Mouse (Mus musculus) retina, postnatal 7 days (tissue): ENCODE data around the gene Slc50a1.

Experiments used
- DNase-seq: peaks from one replicate; pipeline ENCODE4 v3.0.0-alpha.2; 2012; ENCODE audit warnings: low read depth, low spot score

Slc50a1 gene

DNA sequence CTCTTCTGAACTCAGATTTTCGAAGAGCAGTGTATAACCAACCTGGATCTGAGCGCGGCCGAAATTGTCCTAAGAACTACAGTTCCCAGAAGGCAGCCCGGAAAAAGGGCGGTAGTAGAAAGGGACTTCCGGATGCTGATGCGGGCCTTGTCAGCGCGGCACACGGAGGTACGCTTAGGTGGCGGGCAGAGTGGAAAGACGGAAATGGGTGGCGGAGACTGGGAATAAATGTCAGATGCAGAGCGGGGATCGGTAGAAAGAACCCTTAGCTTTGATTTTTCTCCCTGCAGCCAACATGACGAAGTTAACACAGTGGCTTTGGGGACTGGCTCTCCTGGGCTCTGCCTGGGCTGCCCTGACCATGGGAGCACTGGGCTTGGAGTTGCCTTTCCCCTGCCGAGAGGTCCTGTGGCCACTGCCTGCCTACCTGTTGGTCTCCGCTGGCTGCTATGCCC lies 3.9 kb downstream of the Slc50a1 start:
- no peak for DNase-seq

DNA sequence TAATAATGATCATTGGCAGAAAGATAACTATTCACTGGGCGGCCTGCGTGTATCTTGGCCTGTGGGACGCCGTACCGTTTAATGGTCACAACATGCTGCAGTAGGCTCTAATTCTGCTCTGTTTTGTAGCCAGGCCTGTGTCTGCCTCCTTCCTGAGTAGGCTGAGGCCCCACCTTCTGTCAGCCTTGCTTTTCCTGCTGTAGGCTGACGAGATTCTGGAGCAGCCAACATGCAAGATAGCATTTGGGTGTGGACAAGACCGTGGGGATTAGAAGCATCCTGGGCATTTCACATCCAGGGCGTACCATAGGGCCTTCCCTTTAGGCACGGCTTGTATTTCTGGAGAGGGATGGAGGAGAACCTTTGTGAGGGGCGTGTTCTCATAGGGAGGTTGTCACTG lies 8.0 kb downstream of the Slc50a1 start:
- DNase-seq, result no peak

GRCm38 (mm10) chr3:89260211-89260610 lies 10.2 kb downstream of the Slc50a1 start:
- no peak for DNase-seq

DNA sequence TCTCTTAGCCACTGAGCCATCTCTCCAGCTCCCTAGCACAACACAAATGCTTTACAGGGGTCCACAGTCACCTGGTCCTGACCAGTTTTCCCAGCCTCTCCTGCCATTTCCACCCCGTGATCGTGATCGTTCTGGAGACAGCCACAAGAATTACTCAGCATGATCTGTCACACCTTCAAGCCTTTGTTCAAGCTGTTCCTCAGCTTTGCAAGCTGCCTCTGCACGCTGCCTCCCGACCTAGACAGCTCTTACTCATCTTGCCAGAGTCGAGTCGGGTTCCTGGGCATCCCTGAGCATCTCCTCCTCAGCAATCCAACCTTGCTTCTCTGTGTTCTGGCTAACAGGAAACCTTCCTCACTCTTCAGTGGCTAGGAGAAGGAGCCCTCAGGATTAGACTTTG lies 11.3 kb downstream of the Slc50a1 start, which contains the start of gene Dpm3:
TSS of gene Dpm3 (plus strand) at position 283 of the 400 bp plus-strand sequence.
- no peak for DNase-seq

DNA sequence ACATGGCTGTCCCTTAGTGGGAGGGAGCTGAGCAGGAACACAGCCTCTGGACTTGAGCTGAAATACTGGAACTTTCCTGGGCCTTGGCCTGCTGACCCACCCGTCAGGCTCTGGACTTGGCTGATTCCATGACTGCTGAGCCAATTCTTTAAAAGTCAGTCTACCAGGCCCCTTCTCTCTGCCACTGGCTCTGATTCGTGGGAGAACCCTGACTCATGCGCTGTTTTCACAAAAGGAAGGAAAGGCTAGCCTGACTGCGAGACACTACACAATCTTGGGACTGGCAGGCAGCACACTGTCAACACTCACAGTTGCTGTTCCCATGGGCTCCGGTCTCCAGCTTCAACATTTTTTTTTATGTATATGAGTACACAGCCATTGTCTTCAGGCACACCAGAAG lies 14.2 kb downstream of the Slc50a1 start:
- DNase-seq, result no peak

DNA sequence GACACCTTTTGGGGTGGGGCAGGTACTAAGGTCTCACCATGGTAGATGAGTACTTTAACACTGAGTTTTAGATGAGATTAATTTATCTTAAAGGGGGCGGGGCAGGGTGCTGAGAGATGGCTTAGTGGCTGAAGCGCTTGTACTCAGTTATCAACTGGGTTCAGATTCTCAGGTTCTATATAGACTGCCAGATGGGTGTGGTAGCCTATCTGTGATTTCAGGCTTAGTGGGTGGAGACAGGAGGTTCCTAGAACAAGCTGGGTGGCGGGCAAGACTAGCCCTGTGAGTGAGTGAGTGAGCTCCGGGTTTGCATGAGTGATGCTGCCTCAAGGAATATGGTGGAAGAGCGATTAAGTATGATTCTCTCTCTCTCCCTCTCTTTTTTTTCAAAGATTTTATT lies 15.4 kb downstream of the Slc50a1 start:
- DNase-seq, result no peak

GRCm38 (mm10) chr3:89251365-89251895 lies 18.9 kb downstream of the Slc50a1 start:
- DNase-seq, result no peak

DNA sequence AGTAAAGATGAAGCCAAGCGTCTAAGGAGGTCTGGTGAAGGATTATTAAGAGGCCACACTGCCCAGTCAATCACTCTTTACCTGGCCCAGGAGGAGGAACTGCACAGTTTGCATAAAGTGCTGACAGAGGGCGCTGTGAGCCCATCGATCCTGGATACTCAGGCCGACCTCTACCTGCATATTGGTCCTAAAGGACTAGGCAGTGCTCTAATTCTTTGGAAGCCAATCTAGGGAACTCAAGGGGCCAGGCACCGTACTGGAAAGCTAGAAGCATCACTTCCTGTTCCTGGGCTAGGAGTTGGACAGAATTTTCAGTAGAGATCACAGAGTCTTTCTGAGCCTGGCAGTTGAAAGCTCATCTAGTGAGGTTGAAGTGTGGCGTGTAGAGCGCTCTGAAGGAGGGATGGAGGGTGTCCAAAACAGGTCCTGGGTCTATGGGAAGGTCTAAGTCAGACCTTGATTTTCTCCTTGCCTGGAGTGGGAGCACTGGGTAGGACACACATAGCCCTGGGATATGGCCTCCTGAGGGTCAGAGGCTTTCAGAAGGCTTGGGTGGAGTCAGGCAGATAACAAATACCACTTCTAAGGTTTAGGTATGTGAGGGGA lies 19.8 kb downstream of the Slc50a1 start:
- no peak for DNase-seq

GRCm38 (mm10) chr3:89247466-89247865 lies 22.9 kb downstream of the Slc50a1 start:
- no peak for DNase-seq

DNA sequence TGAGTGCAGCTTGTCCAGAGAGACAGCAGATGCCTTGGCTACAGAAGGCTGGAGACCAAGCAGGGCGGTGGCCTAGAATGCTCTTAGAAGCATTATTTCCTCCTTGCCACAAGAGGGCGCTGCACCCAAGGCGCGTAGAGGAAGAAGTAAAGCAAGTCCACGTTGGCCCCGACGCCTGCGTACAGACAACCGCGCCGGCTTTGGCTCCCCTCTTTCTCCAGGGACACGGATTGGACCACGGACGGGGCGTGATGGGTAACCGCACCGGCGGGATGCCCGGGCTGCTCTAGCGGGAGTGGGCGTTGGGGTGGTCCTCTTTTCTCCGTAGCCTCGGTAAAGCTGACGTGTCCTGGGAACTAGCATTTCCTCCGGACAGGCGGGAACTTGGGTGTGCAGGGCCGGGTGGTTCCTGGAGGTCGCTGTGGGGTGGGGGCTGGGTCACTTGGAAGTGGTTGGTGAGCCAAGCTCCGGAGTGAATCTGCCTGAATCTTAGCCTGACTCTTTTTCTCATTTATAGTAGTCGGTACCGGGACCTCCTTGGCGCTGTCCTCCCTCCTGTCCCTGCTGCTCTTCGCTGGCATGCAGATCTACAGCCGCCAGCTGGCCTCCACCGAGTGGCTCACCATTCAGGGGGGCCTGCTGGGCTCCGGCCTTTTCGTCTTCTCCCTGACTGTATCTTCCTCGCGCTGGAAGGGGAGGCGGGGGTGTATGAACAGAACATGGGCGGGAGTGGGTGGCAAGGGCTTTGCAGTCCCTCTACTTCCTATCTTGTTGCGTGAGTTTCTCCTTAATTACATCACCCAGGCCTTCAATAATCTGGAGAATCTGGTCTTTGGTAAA lies 23.9 kb downstream of the Slc50a1 start, which contains the start of gene Trim46:
TSS of gene Trim46 (minus strand) at position 49 of the 840 bp plus-strand sequence.
- DNase-seq, result peak; percentile 88

DNA sequence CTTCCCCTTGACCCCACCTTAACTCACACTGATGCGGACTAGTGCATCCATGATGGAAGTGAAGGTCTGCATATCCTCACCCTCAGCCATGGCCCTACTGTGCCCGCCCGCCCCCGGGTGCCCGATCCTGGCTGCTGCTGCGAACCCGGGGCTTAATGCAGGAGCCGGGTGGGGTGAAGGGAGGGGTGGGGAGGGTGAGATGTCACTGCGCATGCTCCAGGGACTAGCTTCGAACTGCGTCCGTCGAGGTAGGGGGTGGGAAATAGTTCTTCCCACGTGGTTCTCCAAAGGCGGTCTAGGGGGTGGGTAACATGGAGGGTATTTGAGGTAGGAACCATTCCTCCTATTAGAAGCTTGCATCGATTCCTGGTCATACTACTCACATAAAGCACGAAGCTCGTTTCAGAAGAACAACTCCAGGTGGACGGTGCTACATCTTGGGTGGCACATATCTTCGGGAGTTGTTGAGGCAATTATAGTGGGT lies 24.6 kb downstream of the Slc50a1 start, which contains the start of gene Krtcap2:
TSS of gene Krtcap2 (plus strand) at position 279 of the 484 bp plus-strand sequence.
- no peak for DNase-seq

- DNase-seq, result no peak
Observed at GRCm38 (mm10) chr3:89244982-89245687, 25.2 kb downstream of the Slc50a1 start.

DNA sequence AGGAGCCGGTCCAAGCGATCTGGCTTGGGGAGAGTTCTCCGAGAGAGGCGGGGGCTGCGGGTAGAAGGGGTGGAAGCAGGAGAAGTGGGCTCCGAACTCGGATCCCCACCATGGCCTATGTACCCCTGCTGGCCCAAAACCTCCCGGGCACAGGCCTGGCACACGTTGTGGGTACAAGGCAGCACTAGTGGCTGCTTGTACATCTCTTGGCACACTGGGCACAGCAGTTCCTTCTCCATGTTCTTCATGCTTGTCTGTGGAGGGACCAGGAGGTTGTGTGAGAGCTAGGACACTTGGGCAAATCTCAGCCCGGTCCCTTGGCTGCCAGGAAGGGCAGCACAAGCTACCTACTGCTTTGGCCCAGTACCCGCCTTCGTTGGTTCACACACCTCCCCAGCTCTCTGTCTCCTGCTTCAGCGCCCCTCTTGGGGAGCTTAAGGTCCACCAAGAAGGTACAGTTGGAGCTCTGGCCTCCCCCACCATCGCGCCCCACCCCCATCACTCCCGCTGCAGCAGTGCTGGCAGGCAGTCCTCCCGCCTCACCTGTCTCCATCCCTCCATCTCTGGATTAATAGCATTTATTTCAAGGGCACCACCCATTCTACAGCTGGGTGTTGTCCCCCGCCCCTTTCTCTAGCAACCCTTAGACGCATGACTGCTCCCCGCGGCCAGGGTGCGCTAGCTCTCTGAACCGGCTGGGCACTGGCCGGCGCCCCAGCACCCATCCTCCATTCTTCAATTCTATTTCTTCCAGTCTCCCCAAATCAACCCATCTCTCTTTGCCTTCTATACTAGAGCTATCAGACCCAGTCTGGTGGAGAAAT lies 26.0 kb downstream of the Slc50a1 start:
- DNase-seq, result no peak

DNA sequence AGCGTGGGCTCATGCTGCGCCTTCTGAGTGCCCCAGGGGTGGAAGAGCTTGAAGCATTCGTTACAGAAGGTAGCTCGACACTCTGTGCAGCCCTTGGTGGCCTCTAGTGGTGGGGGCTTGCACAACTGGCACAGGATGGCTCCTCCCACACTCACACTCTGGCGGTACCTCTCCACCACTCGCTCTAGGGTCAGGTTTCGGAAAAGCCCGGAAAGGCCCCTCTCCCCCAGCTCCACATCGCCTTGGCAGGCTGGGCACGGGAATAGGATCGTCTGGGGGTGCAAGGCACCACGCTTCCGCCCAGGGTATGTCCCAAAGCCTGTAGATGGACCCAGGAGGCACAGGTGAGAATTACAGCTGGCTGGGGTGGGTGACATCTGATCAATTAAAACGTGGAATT lies 26.8 kb downstream of the Slc50a1 start:
- DNase-seq, result no peak

DNA sequence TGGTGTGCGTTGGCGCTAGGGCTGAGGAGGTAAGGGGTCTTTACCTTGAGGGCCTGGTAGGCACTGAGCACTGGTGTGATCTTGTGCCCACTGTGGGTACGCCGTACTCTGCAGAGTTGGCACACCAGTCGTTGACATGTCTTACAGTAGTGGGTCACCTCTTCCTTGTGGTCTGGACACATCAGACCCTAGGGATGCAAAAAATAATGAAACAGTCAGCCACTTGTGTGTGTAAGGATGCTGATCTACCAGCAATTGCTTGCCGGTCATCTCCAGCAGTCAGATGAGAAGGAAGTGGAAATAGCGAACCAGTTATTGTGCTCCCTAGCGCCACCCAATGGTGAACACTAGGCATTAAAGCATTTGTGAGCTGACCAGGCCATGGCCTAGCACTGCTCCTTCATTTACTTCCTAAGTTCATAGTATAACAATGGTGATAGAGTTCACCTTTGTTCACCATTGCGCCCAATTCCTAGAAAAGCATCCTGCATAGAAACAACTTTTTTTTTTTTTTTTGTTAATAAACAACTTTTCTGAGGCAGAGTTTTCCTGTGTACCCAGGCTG lies 28.0 kb downstream of the Slc50a1 start:
- no peak for DNase-seq

GRCm38 (mm10) chr3:89238494-89238893 lies 31.9 kb downstream of the Slc50a1 start:
- no peak for DNase-seq

GRCm38 (mm10) chr3:89237682-89238081 lies 32.7 kb downstream of the Slc50a1 start:
- no peak for DNase-seq

DNA sequence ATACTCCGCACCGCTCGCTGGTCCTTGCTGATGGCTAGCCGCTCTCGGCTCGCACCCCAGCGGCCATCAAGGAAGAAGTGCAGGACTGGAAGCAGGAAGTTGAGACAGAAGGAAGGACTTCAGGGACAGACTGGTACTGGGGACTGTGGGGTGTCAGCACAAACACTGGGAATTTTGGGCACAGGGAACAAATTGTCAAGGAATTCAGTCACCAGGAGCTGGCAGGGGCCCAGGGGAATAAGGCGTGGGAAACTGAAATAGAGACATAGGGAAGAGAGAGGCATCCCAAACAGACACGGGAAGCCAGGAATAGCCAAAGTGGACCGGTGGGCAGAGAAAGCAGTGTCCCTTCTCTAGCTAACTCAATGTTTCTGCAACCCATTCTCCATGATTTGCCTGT lies 33.9 kb downstream of the Slc50a1 start:
- no peak for DNase-seq

DNA sequence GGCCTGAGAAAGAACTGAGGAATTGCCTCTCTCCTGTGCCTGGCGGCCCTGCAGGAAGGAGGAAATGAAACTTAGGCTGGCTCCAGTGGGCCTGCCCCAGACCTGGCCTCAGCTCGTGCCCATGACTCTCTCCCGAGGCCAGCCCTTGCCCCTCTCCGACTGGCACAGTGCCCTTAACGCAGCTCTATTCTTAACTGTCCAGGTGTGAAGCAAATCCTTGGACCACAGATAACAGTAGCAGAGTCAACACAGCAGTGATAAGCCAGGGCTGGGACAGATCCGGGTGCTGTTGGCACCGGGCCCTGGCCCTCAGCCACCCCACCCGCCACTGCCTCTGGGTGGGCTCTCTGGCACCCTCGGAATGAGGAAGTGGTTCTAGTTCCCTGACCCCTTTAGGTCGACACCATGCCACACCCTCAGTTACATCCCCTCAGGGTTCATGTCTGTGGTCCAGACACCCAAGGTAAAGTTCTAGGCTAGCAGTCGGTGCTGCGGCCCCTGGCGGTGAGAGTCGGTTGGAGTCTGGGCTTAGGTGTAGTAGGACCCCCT lies 36.7 kb downstream of the Slc50a1 start:
- no peak for DNase-seq

DNA sequence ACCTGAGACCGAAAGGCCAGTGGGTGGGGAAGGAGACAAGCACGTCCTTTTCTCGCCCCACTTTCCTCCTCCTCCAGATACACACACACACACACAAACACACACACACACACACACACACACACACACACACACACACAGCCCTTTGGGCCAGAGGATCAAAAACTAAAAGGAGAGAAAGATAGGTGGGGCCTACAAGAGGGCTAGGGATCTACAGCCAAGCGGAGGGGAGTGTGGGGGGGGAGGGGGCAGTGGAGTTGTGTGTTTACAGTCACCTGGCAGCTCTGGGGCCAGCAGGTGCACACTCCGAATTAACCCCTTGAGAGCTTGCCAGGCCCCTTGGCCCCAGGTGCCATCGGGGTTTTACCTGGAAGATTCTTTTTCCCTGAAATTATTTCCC lies 37.8 kb downstream of the Slc50a1 start:
- DNase-seq, result no peak
